Mouse (Mus musculus): ENCODE data around the gene Olfr749.
"Not testable (repeated sequence)": the region's sequence is repeated elsewhere in the genome, so short reads cannot be mapped to it uniquely, and the experiment has no call there.

Olfr749 gene

GRCm38 (mm10) chr14:50744994-50745393 is at the start of gene Olfr749:
Gene Olfr749, minus strand, starts transcription at chr14:50745094.
- DNase-seq (ENCODE audit: low spot score), result no peak

- DNase-seq (ENCODE audit: low spot score), result no peak
These were observed 43.3 kb upstream of the Olfr749 start for GRCm38 (mm10) chr14:50788157-50788556.

- peak; percentile 90 for DNase-seq (ENCODE audit: low spot score)
These were observed 40.4 kb upstream of the Olfr749 start, which contains the start of gene Ttc5 for GRCm38 (mm10) chr14:50785251-50785637. Gene Ttc5, minus strand, starts transcription at chr14:50785519.

GRCm38 (mm10) chr14:50784391-50785250 is 39.7 kb upstream of the Olfr749 start:
- no peak for DNase-seq (ENCODE audit: low spot score)

GRCm38 (mm10) chr14:50782166-50782565 is 37.3 kb upstream of the Olfr749 start:
- DNase-seq (ENCODE audit: low spot score), result no peak

- DNase-seq (ENCODE audit: low spot score), result no peak
These were observed 26.4 kb upstream of the Olfr749 start for GRCm38 (mm10) chr14:50771342-50771741.

- no peak for DNase-seq (ENCODE audit: low spot score)
These were observed 20.8 kb upstream of the Olfr749 start for GRCm38 (mm10) chr14:50765736-50766135.

- DNase-seq (ENCODE audit: low spot score), result no peak
These were observed 13.7 kb upstream of the Olfr749 start for GRCm38 (mm10) chr14:50758416-50759085.

GRCm38 (mm10) chr14:50741584-50741983 is 3.3 kb downstream of the Olfr749 start:
- no peak for DNase-seq (ENCODE audit: low spot score)

- no peak for DNase-seq (ENCODE audit: low spot score)
These were observed 4.6 kb downstream of the Olfr749 start for GRCm38 (mm10) chr14:50740334-50740733.

GRCm38 (mm10) chr14:50722371-50722770 is 22.5 kb downstream of the Olfr749 start:
- not testable (repeated sequence) for DNase-seq (ENCODE audit: low spot score)

- DNase-seq (ENCODE audit: low spot score), result not testable (repeated sequence)
These were observed 25.0 kb downstream of the Olfr749 start for GRCm38 (mm10) chr14:50719875-50720274.

GRCm38 (mm10) chr14:50707073-50707472 is 37.8 kb downstream of the Olfr749 start, which contains the start of gene Olfr748:
Gene Olfr748, plus strand, starts transcription at chr14:50707373.
- DNase-seq (ENCODE audit: low spot score), result no peak

- no peak for DNase-seq (ENCODE audit: low spot score)
These were observed 51.8 kb downstream of the Olfr749 start, which contains the start of gene Olfr747 for GRCm38 (mm10) chr14:50693106-50693505. Gene Olfr747, minus strand, starts transcription at chr14:50693206.

Data from urinary bladder, postnatal 25 days (tissue).